Mouse (Mus musculus): ENCODE data around the gene Ngf. TPM values are rescaled to one million over a fixed set of nuclear protein-coding genes. Genes with fewer than 3 reads are reported as not detected.

The Ngf gene
- polyA plus RNA-seq (2017; shearing (Covaris generic)): not detected

GRCm38 (mm10) chr3:102469713-102470448, at the start of gene Ngf:
Ngf (plus strand) TSS chr3:102469919.

All from effector memory CD4-positive, alpha-beta T cell, adult 5 months (primary cell).